Mouse (Mus musculus) neural tube, embryonic 11.5 days (tissue): Measurements from ENCODE around the gene Syt17. TPM values are rescaled to one million over a fixed set of nuclear protein-coding genes. Genes with fewer than 3 reads are reported as not detected.

Source experiments
- ATAC-seq: fragments of 200-750 bp; cut with Nextera tagmentation; 2 replicates; pipeline ENCODE4 v1.8.0; 2017; ENCODE audit warnings: moderate number of reproducible peaks, mild to moderate bottlenecking, moderate TSS enrichment, moderate library complexity; ENCODE audit not compliant: insufficient read depth, low FRiP score, low TSS enrichment
- DNase-seq: peaks from one replicate; pipeline ENCODE4 v3.0.0-alpha.2; 2015; ENCODE audit warnings: low spot score
- H3K27ac ChIP-seq: fragments of 300-500 bp; sonication (generic); 2 replicates; pipeline ENCODE4 v1.5.1; 2014; ENCODE audit warnings: low read depth, mild to moderate bottlenecking, low read length
- H3K27me3 ChIP-seq: fragments of 300-500 bp; sonication (generic); 2 replicates; pipeline ENCODE4 v1.6.1; 2014; ENCODE audit warnings: mild to moderate bottlenecking, low read length, mixed read lengths; ENCODE audit not compliant: control insufficient read depth, insufficient read depth
- H3K36me3 ChIP-seq: fragments of 300-500 bp; sonication (generic); 2 replicates; pipeline ENCODE4 v1.6.1; 2014; ENCODE audit warnings: mild to moderate bottlenecking, low read length, moderate library complexity, mixed read lengths; ENCODE audit not compliant: control insufficient read depth, insufficient read depth
- H3K4me1 ChIP-seq: fragments of 300-500 bp; sonication (generic); 2 replicates; pipeline ENCODE4 v1.6.1; 2014; ENCODE audit warnings: low read length, mixed read lengths; ENCODE audit not compliant: control insufficient read depth, insufficient read depth
- H3K4me2 ChIP-seq: fragments of 300-500 bp; sonication (generic); 2 replicates; pipeline ENCODE4 v1.6.1; 2014; ENCODE audit warnings: low read depth, mild to moderate bottlenecking, moderate library complexity
- H3K4me3 ChIP-seq: fragments of 300-500 bp; sonication (generic); 2 replicates; pipeline ENCODE4 v1.5.1; 2014; ENCODE audit warnings: low read depth, low read length
- H3K9ac ChIP-seq: fragments of 300-500 bp; sonication (generic); 2 replicates; pipeline ENCODE4 v1.6.1; 2014; ENCODE audit warnings: mild to moderate bottlenecking, low read length
- H3K9me3 ChIP-seq: fragments of 300-500 bp; sonication (generic); 2 replicates; pipeline ENCODE4 v1.6.1; 2016; ENCODE audit warnings: low read length; ENCODE audit not compliant: control insufficient read depth
- WGBS: fragments of 180-500 bp; shearing (Covaris S2); extraction: QIAGEN DNeasy Blood & Tissue Kit; methylation state at CpG from one replicate; pipeline ENCODE4 v1.1.7; 2014; 5-methylcytosine and 5-hydroxymethylcytosine counted together
- polyA plus RNA-seq: library from polyadenylated mRNA; unstranded; fragments of >200 nt; fragmentation: Nextera tagmentation; extraction: Ambion mirVana; gene quantifications from 2 replicates; pipeline ENCODE4 v1.2.1, GENCODE M21; 2014

Syt17 gene
- polyA plus RNA-seq, 1 experiment from 2014 or later, result 7.8 TPM

DNA sequence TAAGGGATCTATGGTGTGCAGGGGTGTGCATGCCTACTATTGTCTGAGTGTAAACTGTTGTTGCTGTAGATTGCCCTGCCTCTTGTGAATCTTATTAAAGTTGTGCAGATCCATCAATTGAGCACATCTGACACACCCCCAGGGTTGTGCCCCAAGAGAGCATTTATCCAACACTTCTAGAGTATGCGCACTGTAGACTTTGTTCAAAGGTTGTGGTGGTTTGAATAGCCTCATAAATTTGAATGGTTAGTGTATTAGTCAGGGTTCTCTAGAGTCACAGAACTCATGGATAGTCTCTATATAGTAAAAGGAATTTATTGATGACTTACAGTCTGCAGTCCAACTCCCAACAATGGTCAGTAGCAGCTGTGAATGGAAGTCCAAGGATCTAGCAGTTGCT is 24.9 kb upstream of the Syt17 start:
- no peak for ATAC-seq
- Histone ChIP-seq H3K27me3 (no peaks in the 10 kb centered on the region), H3K36me3 (no peaks in the 10 kb centered on the region), H3K9me3 (no peaks in the 10 kb centered on the region), H3K27ac (no peak overlapping the region), H3K9ac (no peak overlapping the region), H3K4me2 (no peak overlapping the region), H3K4me3 (no peak overlapping the region), H3K4me1 (no peaks in the 10 kb centered on the region)
- WGBS, result 68% methylated on average over 1 of the region's 1 CpGs
- no peak for DNase-seq

DNA sequence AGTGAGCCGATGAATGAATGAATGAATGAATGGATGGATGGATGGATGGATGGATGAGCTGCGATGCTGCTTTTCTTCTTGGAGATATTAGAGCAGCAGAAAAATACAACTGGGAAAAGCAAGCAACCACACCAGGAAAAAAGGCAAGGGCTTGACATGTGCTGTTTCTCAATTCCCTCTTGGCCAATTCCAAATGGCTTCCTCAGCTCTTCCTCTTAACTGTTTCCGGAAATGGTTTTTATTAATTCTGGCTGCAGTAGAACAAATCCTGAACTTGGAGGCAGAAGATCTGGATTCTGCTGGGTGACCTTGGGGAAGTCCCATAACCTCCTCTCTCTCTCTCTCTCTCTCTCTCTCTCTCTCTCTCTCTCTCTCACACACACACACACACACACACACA is 20.0 kb upstream of the Syt17 start:
- 82% methylated on average over 3 of the region's 3 CpGs for WGBS
- H3K4me1 ChIP-seq, result peaks cover 5% of the 10 kb centered on the region
- ATAC-seq, result no peak

DNA sequence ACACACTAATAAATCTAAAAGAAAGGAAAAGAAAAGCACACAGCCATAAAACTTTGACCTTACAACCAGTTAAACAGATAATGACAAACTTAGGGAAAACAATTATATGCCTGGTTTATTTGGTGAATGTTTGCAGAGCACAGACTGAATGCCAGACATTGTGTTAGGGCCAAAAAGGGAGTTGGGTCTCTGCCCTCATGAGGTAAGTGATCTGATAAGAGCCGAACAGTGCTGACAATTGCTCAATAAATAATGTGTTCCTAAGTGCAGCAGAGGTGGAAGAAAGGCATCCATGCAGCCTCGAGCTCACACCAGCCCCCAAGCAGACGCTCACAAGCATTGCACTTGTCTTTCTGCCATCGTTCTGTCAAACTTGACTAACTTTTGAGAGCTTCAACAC is 16.4 kb upstream of the Syt17 start:
- H3K36me3 ChIP-seq, result no peaks in the 10 kb centered on the region
- H3K4me3 ChIP-seq, result no peak overlapping the region
- DNase-seq (no peak), ATAC-seq (no peak)
- H3K27ac ChIP-seq, result no peak overlapping the region
- peaks cover 18% of the 10 kb centered on the region for H3K4me1 ChIP-seq
- H3K9ac ChIP-seq, result no peak overlapping the region
- 50% methylated on average over 4 of the region's 4 CpGs for WGBS
- H3K9me3 ChIP-seq, result no peaks in the 10 kb centered on the region
- H3K27me3 ChIP-seq, result no peaks in the 10 kb centered on the region
- no peak overlapping the region for H3K4me2 ChIP-seq

More for the DNA sequence above, 20.0 kb upstream of the Syt17 start:
- Histone ChIP-seq H3K27me3 (no peaks in the 10 kb centered on the region), H3K4me2 (no peak overlapping the region), H3K36me3 (no peaks in the 10 kb centered on the region), H3K4me3 (no peak overlapping the region), H3K9ac (no peak overlapping the region), H3K9me3 (no peaks in the 10 kb centered on the region), H3K27ac (no peak overlapping the region)
- DNase-seq, result no peak

DNA sequence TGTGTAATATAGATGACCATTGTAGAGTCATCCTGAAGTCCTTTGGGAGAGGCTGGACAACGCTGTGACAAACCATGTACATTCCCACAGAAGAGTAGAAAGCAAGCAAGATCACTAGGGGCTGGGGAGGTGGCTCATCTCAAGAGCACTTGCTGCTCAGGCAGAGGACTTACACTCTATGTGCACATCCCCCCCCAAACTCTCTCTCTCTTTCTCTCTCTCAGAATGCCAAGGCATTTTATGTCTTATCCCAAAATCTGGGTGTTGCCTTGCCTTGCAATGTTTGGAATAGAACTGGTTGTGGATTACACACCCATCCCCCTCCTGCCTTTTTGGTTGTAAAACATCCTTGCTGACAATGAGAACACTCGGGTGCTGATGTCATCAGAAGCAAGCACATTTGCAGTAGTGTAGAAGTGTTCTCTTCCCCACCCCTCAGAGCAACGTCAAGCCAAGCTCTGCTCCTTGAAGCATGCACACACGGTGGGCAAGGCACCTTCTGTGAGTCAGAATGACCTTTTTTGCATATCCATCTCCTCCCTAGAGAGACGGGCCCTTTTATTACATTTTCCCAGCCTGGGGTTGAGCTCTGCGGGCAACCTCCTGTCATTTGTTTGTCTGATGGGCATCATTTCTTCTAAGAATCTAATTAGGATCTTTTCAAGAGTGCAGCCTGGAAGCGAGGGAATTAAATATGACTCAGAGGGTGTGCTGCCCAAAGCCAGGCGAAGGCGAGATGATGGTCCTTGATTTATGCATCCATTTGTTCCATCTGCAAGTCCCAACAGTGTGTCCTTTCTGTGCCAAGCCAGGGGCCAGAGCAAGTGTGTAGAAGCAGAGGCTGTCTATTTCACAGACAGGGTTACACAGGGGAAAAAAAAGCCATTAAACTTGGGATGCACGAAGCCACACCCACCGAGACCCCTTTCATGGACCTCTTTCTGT is 15.1 kb upstream of the Syt17 start:
- no peak overlapping the region for H3K4me2 ChIP-seq
- H3K9me3 ChIP-seq, result no peaks in the 10 kb centered on the region
- WGBS, result 30% methylated on average over 11 of the region's 11 CpGs
- no peak overlapping the region for H3K4me3 ChIP-seq
- H3K27ac ChIP-seq, result no peak overlapping the region
- no peaks in the 10 kb centered on the region for H3K27me3 ChIP-seq
- DNase-seq (peak; percentile 42), ATAC-seq (peak; percentile 80)
- H3K4me1 ChIP-seq, result peaks cover 18% of the 10 kb centered on the region
- no peaks in the 10 kb centered on the region for H3K36me3 ChIP-seq
- H3K9ac ChIP-seq, result no peak overlapping the region

DNA sequence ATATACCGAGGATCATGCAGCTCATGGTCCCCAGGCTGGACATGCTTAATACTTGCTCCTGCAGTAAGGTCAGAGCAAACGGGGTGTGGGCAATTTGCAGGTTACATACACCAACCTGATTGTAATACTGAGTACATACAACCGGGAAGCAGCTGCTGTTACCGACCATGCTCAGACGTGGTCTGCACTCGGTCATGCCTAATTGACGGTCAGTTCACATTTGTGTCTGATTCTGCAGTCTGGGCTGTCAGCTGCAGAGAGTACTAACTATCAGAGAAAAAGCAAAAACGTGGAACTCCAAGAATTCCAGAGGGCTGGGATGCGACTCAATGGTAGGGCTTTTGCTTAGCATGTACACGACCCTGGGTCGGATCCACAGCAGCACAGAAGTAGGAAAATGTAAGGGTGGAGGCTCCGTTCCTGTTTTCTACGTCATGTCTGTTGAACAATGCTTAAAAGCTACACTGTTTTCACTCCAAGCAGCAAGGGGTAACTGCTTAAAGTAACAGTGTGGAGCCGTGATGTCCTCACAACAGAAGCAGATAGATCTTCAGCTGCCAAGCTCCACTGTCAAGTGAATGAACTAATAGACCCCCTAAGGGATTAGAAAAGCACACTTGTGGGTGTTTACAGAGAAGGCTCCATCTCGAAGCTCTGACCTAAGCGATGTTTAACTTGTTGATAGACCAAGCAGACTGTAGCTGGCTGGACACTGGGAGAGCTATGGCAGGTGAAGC is 13.5 kb upstream of the Syt17 start:
- Histone ChIP-seq H3K36me3 (no peaks in the 10 kb centered on the region), H3K27ac (no peak overlapping the region), H3K9me3 (no peaks in the 10 kb centered on the region), H3K9ac (no peak overlapping the region), H3K27me3 (no peaks in the 10 kb centered on the region), H3K4me3 (no peak overlapping the region), H3K4me1 (peaks cover 15% of the 10 kb centered on the region), H3K4me2 (no peak overlapping the region)
- ATAC-seq, result peak; percentile 52
- peak; percentile 32 for DNase-seq
- 43% methylated on average over 16 of the region's 16 CpGs for WGBS

DNA sequence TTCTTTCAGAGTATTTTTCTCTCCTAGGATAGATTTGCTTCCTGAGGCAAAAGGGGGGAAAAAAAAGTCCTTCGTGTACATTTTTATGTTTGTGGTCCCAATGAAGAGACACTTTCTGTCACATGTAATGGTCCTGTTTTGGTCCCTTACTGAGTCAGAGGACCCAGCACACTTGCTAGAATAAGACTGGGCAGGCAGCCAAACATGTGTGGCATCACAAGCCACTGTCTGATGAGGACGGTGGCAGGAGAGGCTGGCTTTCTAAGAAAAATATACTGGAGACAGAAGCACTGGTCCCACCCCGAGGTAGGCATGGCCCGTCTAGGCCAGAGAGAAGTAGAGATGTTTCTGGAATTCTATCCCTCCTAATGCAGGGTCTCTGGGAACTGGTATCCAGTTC is 5.7 kb upstream of the Syt17 start:
- DNase-seq (no peak), ATAC-seq (no peak)
- no peaks in the 10 kb centered on the region for H3K36me3 ChIP-seq
- no peak overlapping the region for H3K27ac ChIP-seq
- H3K9me3 ChIP-seq, result no peaks in the 10 kb centered on the region
- WGBS, result 78% methylated on average over 4 of the region's 4 CpGs
- 0 out of 2 replicates have a peak, but pooled peaks cover 2% of the 10 kb centered on the region for H3K4me1 ChIP-seq
- H3K9ac ChIP-seq, result no peak overlapping the region
- no peaks in the 10 kb centered on the region for H3K27me3 ChIP-seq
- no peak overlapping the region for H3K4me2 ChIP-seq
- no peak overlapping the region for H3K4me3 ChIP-seq

DNA sequence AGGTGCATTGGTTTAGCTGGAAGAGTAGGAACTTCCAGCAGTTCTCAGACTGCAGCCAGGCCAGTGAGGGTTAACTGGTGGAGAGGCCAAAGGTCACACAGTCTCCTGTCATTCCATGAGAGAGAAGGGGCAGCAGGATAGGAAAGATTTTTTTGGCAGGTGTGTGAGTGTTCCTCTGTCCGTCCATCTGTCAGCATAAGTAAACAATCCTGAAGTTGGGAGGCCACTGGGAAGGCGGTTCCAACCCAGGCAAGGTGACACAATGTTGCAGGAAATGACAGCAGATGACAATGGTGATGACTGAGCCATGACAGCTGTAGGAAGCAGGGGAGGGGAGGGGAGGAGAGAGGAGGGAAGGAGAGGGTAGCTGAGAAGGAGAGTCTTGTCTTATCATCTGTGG is 4.9 kb upstream of the Syt17 start:
- ATAC-seq (no peak), DNase-seq (no peak)
- Histone ChIP-seq H3K9me3 (no peaks in the 10 kb centered on the region), H3K27me3 (peaks cover 3% of the 10 kb centered on the region; the same call in 1 of the 2 replicates), H3K4me3 (no peak overlapping the region), H3K27ac (no peak overlapping the region), H3K4me2 (no peak overlapping the region), H3K36me3 (no peaks in the 10 kb centered on the region), H3K4me1 (peaks cover 6% of the 10 kb centered on the region), H3K9ac (no peak overlapping the region)
- WGBS, result 39% methylated on average over 2 of the region's 2 CpGs

DNA sequence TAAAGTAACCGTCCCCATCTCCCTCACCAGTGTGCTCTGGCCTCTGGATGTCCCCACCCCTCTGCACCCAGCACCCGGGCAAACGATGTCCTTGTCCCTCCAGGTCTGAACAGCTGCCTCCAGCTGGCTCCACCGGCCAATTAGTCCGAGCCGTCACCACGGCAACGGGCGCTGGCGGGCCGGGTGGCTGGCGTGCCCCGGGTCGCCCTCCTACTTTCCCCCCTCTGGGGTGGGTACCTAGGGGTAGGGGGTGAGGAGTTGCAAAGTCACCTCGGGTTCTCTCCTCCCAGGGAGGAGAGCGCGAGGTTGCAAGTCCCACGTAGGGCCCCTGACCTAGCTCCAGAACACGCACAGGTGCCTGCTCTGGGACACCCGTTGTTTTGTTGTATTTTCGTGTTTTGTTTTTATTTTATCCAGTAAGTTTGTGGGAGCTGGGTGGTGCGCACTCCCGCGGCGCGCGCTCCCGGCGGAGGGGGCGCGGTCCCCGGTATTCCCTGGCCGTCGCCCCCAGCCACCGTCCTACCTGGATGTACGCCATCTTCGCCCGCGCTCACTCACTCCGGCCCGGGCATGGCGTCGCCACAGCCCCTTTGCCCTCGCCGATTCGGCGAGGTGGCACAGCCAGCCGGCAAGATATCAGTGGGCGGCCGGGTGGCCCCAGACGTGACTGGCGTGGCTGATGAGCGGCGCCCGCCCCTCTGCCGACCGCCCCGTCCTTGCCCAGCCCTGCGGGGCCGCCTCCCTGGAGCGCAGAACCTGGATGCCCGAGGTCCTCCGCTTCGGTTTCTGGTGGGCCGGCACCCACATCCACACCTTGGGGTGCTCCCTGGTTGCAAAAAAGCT is 510 bp downstream of the Syt17 start:
- H3K27me3 ChIP-seq, result peaks cover 10% of the 10 kb centered on the region; the same call in 1 of the 2 replicates

More for the DNA sequence above, 510 bp downstream of the Syt17 start:
- H3K36me3 ChIP-seq, result no peaks in the 10 kb centered on the region
- peak overlapping the region; percentile 59 for H3K4me3 ChIP-seq
- H3K9ac ChIP-seq, result peak overlapping the region; percentile 73
- under 1% methylated on average over 62 of the region's 65 CpGs for WGBS
- peak; percentile 75 for ATAC-seq
- H3K9me3 ChIP-seq, result no peaks in the 10 kb centered on the region
- peaks cover 13% of the 10 kb centered on the region for H3K4me1 ChIP-seq
- 0 out of 2 replicates have a peak overlapping the region, but pooled peaks have one; percentile 27 for H3K27ac ChIP-seq
- peak; percentile 76 for DNase-seq
- H3K4me2 ChIP-seq, result peak overlapping the region; percentile 94
